Mouse (Mus musculus): ENCODE measurements at regions not wholly inside any gene's neighbourhood (a gene's known extent, or its start where the extent isn't known, plus 50 kb on each side); places are given as distances from the start of the nearest gene placed in this dataset.

- ATAC-seq (replicated peaks; ENCODE audit: low FRiP score, low TSS enrichment, poor library complexity, severe bottlenecking), result no peak
Measured at GRCm38 (mm10) chr8:67143479-67143878, 283.5 kb downstream of the Naf1 start.

GRCm38 (mm10) chr8:67181741-67182140 is 321.7 kb downstream of the Naf1 start:
- no peak for ATAC-seq (replicated peaks; ENCODE audit: low FRiP score, low TSS enrichment, poor library complexity, severe bottlenecking)

GRCm38 (mm10) chr8:67199213-67199612 is 324.4 kb upstream of the Nat3 start:
- no peak for ATAC-seq (replicated peaks; ENCODE audit: low FRiP score, low TSS enrichment, poor library complexity, severe bottlenecking)

GRCm38 (mm10) chr8:67206064-67206463 is 317.6 kb upstream of the Nat3 start:
- ATAC-seq (replicated peaks; ENCODE audit: low FRiP score, low TSS enrichment, poor library complexity, severe bottlenecking), result no peak

GRCm38 (mm10) chr8:67231921-67232701 is 291.5 kb upstream of the Nat3 start:
- 0 out of 2 replicates have a peak, but pooled peaks have one; percentile 52 for ATAC-seq (replicated peaks; ENCODE audit: low FRiP score, low TSS enrichment, poor library complexity, severe bottlenecking)

- ATAC-seq (replicated peaks; ENCODE audit: low FRiP score, low TSS enrichment, poor library complexity, severe bottlenecking), result no peak
Measured at GRCm38 (mm10) chr8:67238934-67239333, 284.7 kb upstream of the Nat3 start.

- no peak for ATAC-seq (replicated peaks; ENCODE audit: low FRiP score, low TSS enrichment, poor library complexity, severe bottlenecking)
Measured at GRCm38 (mm10) chr8:67278759-67279158, 244.9 kb upstream of the Nat3 start.

GRCm38 (mm10) chr8:67279449-67279848 is 244.2 kb upstream of the Nat3 start:
- no peak for ATAC-seq (replicated peaks; ENCODE audit: low FRiP score, low TSS enrichment, poor library complexity, severe bottlenecking)

- ATAC-seq (replicated peaks; ENCODE audit: low FRiP score, low TSS enrichment, poor library complexity, severe bottlenecking), result no peak
Measured at GRCm38 (mm10) chr8:67310494-67310893, 213.2 kb upstream of the Nat3 start.

- no peak for ATAC-seq (replicated peaks; ENCODE audit: low FRiP score, low TSS enrichment, poor library complexity, severe bottlenecking)
Measured at GRCm38 (mm10) chr8:67317371-67317770, 206.3 kb upstream of the Nat3 start.

GRCm38 (mm10) chr8:67318675-67319074 is 205.0 kb upstream of the Nat3 start:
- no peak for ATAC-seq (replicated peaks; ENCODE audit: low FRiP score, low TSS enrichment, poor library complexity, severe bottlenecking)

GRCm38 (mm10) chr8:67320535-67320934 is 203.1 kb upstream of the Nat3 start:
- ATAC-seq (replicated peaks; ENCODE audit: low FRiP score, low TSS enrichment, poor library complexity, severe bottlenecking), result no peak

GRCm38 (mm10) chr8:67328439-67328838 is 195.2 kb upstream of the Nat3 start:
- ATAC-seq (replicated peaks; ENCODE audit: low FRiP score, low TSS enrichment, poor library complexity, severe bottlenecking), result no peak

- no peak for ATAC-seq (replicated peaks; ENCODE audit: low FRiP score, low TSS enrichment, poor library complexity, severe bottlenecking)
Measured at GRCm38 (mm10) chr8:67377061-67377460, 146.6 kb upstream of the Nat3 start.

- 0 out of 2 replicates have a peak, but pooled peaks have one; percentile 55 for ATAC-seq (replicated peaks; ENCODE audit: low FRiP score, low TSS enrichment, poor library complexity, severe bottlenecking)
Measured at GRCm38 (mm10) chr8:67405947-67406346, 117.7 kb upstream of the Nat3 start.

- no peak for ATAC-seq (replicated peaks; ENCODE audit: low FRiP score, low TSS enrichment, poor library complexity, severe bottlenecking)
Measured at GRCm38 (mm10) chr8:67414826-67415225, 108.8 kb upstream of the Nat3 start.

- no peak for ATAC-seq (replicated peaks; ENCODE audit: low FRiP score, low TSS enrichment, poor library complexity, severe bottlenecking)
Measured at GRCm38 (mm10) chr8:67422521-67422920, 101.1 kb upstream of the Nat3 start.

Measured in megakaryocyte-erythroid progenitor cell, adult 5-6 weeks (primary cell).